Mouse (Mus musculus) frontal cortex, postnatal 36 days (tissue): ENCODE data around the gene Alkbh3.
A peak's percentile ranks its signal among the peaks of the same experiment; 100 is the strongest.

ENCODE experiments used
- DNase-seq, 2 experiments: peaks; one replicate each; pipeline ENCODE4 v3.0.0; 2022; ENCODE audit warnings: low spot score in 2 of 2

Alkbh3 gene

DNA sequence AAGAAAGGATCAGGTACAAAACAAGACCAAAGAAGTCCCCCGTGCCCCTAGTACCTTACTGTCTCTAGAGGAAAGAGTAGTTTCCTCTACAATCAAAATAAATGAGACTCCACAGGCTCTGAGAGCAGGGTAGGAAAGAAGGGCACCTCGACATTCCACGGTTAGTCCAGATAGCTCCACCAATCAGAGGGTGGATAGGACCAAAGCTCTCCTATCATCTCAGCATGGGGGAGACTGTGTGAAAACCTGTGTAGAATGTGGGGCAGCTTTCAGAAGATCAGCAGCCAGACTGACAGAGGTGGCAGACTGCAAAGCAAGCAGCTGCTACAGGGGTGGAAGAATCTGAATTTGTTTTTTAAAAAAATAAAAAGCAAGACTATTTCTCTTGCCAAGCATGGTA lies 17.8 kb downstream of the Alkbh3 start:
- DNase-seq, result no peak

DNA sequence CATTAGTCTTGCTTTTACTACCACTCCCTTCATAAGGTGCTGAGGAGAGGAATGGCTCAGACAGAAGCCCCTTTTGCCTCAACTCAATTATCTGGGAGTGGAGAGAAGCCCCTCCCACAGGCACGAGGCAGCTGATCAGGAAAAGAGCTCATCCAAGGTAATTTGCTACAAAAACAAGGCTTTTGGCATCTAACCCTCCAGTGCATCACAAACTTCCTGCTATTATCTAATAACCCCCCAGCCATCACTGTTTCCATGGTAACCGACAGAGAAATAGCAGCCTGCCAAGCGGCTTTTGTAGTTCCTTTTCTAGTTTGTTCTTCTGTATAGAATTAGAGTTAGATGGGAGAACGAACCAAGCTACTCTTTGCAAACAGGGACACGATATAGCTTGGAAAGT lies 18.3 kb downstream of the Alkbh3 start:
- no peak for DNase-seq

DNA sequence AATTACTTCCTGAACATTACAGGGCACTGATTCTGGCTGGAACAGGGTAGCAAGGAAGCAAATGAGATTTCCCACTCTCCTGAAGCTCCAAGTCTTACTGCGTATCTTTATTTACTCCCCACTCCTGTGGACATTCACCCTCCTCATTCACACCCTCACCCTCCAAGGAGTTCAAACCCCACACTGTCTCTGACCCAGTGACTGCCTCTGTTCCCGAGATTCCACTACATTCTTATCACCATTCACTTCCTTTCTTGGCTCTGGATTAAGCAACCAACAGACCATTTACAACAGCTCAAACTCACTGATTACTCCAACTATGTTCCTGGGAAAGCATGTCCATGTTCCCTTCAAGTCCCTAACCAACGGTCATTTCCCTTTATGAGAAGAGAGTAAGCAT lies 19.3 kb downstream of the Alkbh3 start:
- DNase-seq, result no peak

DNA sequence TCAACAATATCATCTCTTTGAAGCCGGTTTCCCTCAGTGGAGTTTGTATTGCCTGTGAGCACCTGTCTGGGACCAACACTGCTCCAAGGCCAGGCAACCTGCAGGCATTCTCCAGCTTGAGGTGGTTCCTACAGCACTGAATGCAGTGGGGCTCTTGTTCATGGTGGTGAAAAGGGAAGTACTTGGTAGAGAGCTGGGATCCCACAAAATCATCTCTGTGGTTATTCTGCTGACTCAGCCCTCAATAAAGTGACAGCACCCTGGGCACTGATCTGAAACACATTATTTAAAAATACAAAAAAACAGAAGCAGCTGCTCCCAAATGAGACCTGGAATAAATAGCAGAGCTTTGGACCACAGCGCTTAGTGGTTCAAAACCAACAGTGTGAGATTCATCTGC lies 22.2 kb downstream of the Alkbh3 start:
- no peak for DNase-seq

- no peak for DNase-seq
These were observed 28.0 kb downstream of the Alkbh3 start for GRCm38 (mm10) chr2:93982457-93983235.

DNA sequence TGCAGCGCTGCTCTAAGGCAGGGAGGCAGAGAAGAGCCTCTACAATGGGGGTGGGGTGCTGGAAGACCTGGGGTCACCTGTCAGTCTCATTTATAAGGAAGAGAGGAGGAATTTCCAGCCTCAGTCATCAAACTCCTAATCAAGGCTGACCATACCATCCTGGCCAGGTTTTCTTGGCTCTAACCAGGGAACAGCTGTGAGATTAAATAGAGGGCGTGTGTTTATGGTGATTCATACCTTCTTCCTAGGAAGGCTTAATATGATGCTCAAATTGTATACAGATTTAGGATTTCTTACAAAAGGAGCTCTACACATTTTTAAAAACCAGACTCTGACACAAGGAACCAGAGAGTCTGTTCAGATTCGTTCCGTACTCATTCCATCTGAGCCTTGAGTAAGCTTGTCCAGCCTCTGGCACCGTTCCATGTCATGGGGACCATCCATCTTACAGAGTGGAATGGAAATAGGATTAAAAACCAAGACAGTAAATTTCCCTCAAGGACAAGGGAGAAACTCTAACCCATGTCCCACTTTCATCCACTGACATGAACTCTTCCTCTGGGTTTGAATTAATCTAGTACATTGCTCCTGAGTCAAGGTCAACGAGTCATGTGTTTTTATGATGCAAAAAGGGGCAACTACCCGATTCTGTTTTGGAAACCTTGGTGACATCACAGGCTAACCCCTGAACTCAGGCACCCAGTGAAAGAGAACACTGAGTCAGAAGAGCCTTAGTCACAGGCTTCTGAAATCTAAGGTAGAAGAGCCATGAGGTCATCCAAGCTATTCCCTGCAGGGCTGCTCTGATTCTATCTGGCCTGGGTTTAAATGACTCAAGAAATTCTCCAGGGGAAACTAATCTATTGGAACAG lies 31.1 kb downstream of the Alkbh3 start:
- DNase-seq, result no peak

DNA sequence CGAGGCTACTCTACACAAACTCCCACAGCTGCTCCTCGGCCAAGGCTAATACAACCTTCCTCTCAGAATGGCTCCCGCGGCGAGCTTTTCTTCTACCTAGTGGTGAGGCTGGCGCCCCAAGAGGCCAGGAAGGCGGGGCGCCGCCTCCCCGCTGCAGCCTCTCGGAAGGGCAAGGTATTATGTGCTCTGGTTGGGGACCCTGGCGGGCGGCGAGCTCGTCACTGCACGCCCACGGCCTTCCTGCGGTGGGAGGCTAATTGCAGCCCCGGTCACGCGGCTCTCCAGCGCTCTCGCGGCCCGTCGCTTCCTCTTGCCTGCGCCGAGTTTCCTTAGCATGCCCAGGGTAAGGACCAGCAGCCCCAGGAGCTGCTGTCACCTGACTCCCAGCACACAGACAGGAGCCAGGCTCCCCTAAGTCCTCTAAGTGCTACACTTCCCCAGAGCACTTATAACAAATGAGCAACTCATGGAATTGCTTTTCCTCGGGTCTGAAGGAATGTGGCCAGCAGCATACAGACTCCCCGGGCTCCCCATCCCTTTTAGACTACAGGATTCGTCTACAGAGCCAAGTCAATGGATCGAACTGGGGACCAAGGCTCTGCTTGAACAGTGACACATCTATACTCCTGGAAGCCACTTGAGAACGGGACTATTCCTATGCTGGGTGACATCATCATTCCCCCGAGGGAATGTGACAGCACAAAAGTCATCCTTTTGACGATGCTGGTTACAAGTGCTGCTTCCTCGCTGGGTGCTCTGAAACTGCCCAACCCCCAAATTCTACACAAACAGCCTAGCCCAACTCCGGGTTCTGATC lies 34.0 kb downstream of the Alkbh3 start:
- peak; percentile 55 to 66 for DNase-seq

- no peak for DNase-seq
These were observed 34.8 kb downstream of the Alkbh3 start for GRCm38 (mm10) chr2:93975526-93976435.

- DNase-seq, result no peak
These were observed 35.6 kb downstream of the Alkbh3 start for GRCm38 (mm10) chr2:93975041-93975440.

GRCm38 (mm10) chr2:93971647-93972046 lies 39.0 kb downstream of the Alkbh3 start:
- no peak for DNase-seq

- peak in 1 of 2 experiments; percentile 39 for DNase-seq
These were observed 46.0 kb downstream of the Alkbh3 start for GRCm38 (mm10) chr2:93964494-93965160.

- DNase-seq, result no peak
These were observed 46.8 kb downstream of the Alkbh3 start for GRCm38 (mm10) chr2:93963802-93964201.

GRCm38 (mm10) chr2:93961716-93962115 lies 48.9 kb downstream of the Alkbh3 start:
- DNase-seq, result no peak

DNA sequence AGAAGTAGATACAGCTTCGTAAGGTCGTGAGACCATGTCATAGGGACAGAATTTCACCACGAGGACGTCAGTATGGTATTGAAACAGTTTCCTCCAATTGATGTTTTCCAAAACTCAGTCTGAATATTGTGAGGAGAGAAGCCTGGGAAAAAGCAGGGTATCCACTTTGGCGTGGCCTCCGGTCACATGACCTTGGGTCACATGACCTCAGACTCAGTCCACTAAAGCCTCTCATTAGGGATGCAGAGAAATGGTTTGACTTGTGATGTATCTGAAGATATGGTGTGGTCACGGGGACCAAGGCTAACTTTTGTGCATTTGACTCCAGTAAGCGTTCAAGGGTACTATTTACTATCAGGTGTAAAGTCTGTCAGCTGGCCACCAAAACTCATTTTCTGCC lies 51.3 kb downstream of the Alkbh3 start:
- no peak for DNase-seq

- peak in 1 of 2 experiments; percentile 35 for DNase-seq
These were observed 52.4 kb downstream of the Alkbh3 start for GRCm38 (mm10) chr2:93958216-93958615.

DNA sequence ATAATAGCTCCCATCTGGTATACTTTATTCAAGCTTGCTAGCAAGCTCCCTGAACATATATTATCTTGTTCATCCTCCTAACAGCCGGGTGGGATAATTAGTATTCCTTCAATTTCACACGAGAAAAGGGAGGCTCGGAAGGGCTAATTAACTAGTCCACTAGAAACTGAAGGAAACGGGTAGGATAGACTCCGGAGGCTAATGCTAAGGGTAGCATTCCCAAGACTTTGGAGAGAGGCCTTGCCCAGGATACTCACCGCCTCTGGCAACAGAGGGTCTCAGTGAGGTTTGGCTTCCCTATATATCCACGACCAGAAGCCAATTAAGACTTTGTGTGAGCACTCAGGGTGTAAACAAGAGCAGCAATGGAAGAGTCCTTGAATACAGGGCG lies 52.8 kb downstream of the Alkbh3 start:
- no peak for DNase-seq

DNA sequence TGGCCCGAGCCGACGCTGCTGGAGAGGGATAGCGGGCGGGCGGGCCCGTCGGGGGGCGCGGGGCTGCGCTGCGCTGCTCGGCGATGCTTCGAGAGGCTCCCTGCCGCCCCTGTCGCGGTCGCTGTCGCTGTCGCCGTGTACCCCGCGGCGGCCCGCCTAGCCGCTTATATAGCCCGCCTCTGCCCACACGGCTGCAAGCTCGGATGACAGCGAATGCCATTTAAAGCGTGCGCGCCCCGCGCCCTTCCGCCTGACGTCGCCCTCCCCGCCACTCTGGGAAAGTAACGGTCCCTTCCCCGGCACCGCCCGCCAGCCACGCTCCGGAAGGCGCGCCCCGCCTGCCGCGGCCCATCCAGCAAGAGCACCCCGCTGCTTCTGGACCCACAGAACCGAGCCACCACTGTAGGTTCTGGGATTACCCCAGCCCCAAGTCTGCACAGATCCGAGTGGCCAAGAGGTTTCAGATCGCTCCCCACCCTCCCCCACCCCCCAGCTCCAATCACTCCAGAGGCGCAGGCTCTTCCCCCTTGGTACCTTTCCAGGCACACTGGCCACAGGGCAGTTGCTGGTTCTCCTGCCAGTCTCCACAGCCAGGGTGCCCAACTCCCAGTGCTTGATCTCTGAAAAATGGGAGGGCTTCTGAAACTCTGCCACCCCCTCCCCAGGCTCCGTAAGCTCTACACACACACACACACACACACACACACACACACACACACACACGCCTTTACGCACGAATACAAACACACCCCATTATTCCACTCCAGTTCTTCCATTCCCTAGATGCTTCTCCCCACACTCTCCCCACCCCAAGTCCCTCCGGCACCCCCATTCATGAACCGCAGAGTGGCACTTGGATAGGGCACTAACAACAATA lies 53.5 kb downstream of the Alkbh3 start, which contains the start of gene Gm13889:
Gm13889 (minus strand) TSS at position 294 of the 877 bp plus-strand sequence.
- DNase-seq, result peak; percentile 82 to 85

DNA sequence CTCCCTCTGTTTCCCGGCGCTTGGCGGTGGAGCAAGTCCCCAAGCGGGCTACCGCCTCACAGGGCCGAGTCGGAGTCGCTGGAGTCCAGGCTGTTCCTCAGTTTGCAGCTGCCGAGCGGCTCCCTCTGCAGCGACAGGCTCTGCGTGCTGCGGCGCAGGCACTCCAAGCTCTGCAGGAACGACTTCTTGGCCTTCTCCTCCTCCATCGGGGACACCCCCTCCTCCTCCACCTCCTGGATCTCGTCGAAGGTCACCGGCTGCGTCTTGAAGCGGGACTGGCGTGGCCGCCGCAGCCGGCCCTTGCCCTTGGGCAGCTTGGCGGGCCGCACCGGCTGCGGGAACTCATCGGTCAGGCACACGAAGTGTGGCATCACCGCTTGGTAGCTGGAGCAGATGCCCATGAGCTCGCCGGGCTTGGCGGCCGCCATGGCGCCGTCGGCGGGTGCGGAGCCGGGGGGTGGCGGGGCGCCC lies 54.2 kb downstream of the Alkbh3 start:
- peak; percentile 62 to 69 for DNase-seq

GRCm38 (mm10) chr2:93955886-93956285 lies 54.7 kb downstream of the Alkbh3 start:
- no peak for DNase-seq
